Mouse (Mus musculus): ENCODE measurements at regions not wholly inside any gene's neighbourhood (a gene's known extent, or its start where the extent isn't known, plus 50 kb on each side); places are given as distances from the start of the nearest gene placed in this dataset.
A peak's percentile ranks its signal among the peaks of the same experiment; 100 is the strongest.

DNA sequence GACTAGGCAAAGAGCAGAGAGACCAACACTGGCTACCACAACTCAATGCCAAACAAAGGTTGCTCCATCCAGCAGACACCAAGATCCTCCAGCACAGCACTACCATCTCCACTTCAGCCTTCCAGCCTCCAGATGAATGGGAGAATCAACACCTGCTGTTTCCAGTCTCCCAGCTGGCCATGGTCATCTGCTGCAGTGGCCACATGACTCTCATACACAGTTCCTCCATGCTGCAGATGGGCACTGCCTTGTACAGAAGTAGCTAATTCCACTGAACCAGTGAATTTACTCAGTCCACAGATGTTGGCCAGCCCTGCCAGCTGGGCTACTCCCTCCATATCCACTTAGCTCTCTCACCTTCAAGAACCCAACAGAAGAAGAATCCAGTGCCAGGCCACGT is 63.0 kb upstream of the Vstm5 start:
- DNase-seq = peak; percentile 44

DNA sequence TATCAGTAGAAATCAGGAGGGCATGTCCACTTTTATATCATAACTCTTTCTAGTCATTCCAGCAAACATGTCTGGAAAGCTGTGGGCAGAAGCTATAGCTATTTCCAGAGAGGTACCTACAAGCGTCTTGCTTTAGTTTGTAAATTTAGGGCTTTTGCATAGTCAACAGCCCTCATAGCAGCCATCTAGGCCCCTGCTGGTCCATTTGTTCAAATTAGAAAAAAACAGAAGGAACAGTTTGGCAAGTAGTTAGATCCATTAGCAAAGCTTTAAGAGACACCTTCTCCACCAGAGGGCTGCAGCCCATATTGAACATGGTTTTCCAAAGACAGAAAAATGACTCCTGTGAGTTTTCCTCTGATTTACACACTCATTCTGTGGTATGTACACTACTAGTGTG is 63.4 kb upstream of the Vstm5 start:
- peak; percentile 23 for DNase-seq

GRCm38 (mm10) chr9:15170911-15171310 is 59.0 kb upstream of the Hephl1 start:
- DNase-seq = peak; percentile 83

DNA sequence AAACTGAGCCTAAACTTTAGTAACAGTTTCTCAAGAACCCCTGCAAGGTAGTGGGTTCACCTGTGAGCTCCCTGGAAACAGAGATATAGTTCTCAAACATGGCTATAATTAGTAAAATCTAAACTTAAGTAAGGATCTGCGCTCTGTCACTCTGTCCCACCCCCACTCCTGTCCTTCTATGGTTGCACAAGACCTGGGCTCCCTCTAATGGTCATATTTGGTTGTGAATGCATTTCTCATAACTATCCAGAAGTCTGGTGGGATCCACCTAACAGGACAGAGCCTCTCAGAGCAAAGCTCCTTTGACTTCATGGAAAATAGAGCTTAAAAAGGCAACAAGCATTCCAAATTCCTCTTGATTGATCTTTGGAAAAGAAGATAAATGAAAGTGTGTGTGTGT is 57.8 kb upstream of the Hephl1 start:
- DNase-seq = peak; percentile 45

GRCm38 (mm10) chr9:15168961-15169360 is 57.1 kb upstream of the Hephl1 start:
- DNase-seq = peak; percentile 1

DNA sequence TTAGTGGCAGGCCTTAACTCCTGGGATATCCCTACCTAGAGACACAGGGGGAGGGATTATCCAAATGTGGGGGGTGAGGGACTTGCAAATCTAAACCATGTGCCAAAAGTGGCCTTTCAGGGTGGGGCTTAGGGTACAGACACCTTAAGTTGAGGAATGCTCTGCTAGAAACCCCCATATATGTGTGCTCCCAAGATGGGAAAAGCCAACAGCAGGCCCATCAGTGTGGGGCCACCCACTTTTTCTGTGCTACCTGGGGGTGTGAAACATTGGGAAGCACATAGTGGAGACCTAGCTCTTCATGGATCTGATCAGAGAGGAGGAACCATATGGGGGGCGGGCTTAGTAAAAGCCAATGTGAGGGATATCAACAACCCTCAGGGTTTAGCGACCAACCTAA is 55.0 kb upstream of the Hephl1 start:
- peak; percentile 72 for DNase-seq

DNA sequence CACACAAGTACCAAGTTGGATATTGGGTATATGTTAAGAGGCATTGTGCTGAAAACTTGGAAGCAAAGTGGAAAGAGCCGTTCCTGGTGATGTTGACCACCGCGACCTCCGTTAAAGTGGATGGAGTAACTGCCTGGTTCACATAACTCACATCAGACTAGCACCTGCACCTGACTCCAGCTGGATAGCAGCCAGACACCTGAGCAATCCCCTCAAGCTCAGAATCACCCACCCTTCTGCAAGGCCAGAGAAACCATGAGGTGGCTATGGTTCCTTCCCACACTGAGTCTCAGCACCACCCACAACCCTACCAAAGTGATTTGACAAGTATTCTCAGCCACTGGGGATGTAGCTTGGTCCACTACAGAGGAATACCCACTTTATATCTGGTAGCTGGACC is 54.6 kb upstream of the Hephl1 start:
- peak; percentile 52 for DNase-seq

All from heart, adult 11 months (tissue).